Comparison of ENCODE assay signal across 8 mouse cellular contexts in the genomic region with DNA sequence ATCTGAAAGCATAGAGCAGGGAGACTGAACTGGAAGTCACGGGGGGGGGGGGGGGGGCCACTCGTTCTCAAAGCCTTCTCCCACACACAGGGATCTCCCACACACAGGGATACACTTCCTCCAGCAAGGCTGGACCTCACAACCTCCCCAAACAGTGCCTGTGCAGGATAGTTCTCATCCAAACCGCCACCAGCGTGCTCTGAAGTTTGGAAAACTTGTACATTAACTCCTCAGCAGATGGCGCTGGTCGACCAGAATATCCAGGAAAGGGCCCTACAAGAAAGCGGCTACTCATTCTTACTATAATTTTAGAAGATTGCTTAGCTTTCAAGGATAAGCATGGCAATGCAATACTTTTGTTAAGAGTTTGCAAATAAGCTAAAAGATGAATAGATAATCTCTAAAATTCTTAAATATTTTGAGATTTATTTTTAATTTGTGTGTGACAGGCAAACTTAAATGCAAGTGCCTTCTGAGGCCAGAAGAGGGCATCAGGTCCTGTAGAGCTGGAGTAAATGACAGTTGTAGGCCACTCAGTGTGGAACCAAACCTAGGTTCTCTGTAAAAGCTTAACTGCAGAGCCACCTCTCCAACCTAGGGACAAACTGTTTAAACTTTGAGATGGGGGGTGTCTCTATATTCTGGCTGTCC. TPM values are rescaled to one million over a fixed set of nuclear protein-coding genes. Genes with fewer than 3 reads are reported as not detected.
DNase-seq lines count a peak whose midpoint lies in the region; ATAC-seq and TF ChIP-seq lines count a peak whose summit lies in the region.

No protein-coding gene starts in this region.

- no peak overlapping the region for H3K4me2 ChIP-seq in heart, embryonic 16.5 days (ENCODE audit: low read depth, low read length)
- H3K4me2 ChIP-seq in hindbrain, embryonic 11.5 days (replicated peaks; ENCODE audit: low read depth, low read length), result no peak overlapping the region
- H3K4me2 ChIP-seq in midbrain, embryonic 12.5 days (replicated peaks), result no peak overlapping the region

- H3K9me3 ChIP-seq in heart, embryonic 16.5 days (replicated peaks; ENCODE audit: control insufficient read depth, low read length), result no peaks in the 10 kb centered on the region
- no peaks in the 10 kb centered on the region for H3K9me3 ChIP-seq in MEL (replicated peaks; ENCODE audit: insufficient read depth, low read length)
- H3K9me3 ChIP-seq in hindbrain, embryonic 11.5 days (ENCODE audit: control insufficient read depth, low read length), result no peaks in the 10 kb centered on the region
- H3K9me3 ChIP-seq in midbrain, embryonic 12.5 days, result no peaks in the 10 kb centered on the region

- no peak for DNase-seq in heart, adult 11 months
- DNase-seq in MEL (ENCODE audit: low read depth, low spot score), result peak; percentile 76
- DNase-seq in hindbrain, embryonic 11.5 days (ENCODE audit: low spot score), result peak; percentile 81
- peak; percentile 27 to 51 for DNase-seq in left cerebral cortex, postnatal 36 days (ENCODE audit: low spot score in 2 of 2)
- peak; percentile 62 for DNase-seq in thymus, postnatal 0 days (ENCODE audit: low spot score)

- intact Hi-C loops in left cerebral cortex, postnatal 36 days (cut with DNase I), result loop anchor here (1.0 to 5.0 kb wide), 3 partner anchors 76 to 1697 kb away; no protein-coding TSS in a partner anchor

- 12% methylated on average over 7 of the region's 7 CpGs for WGBS in heart, embryonic 16.5 days
- 12% methylated on average over 7 of the region's 7 CpGs for WGBS in hindbrain, embryonic 11.5 days
- 8% methylated on average over 6 of the region's 7 CpGs for WGBS in midbrain, embryonic 12.5 days

- no peak overlapping the region for H3K9ac ChIP-seq in heart, embryonic 16.5 days (ENCODE audit: low read length)
- H3K9ac ChIP-seq in MEL (ENCODE audit: control insufficient read depth, low read depth, low read length, poor library complexity, severe bottlenecking), result no peak overlapping the region
- no peak overlapping the region for H3K9ac ChIP-seq in hindbrain, embryonic 11.5 days (ENCODE audit: low read depth, low read length)
- no peak overlapping the region for H3K9ac ChIP-seq in midbrain, embryonic 12.5 days (replicated peaks)

- H3K4me3 ChIP-seq in heart, embryonic 16.5 days (ENCODE audit: low read length), result no peak overlapping the region
- H3K4me3 ChIP-seq in MEL (ENCODE audit: control insufficient read depth in 1 of 2, insufficient read depth in 1 of 2, low read depth in 2 of 2, low read length in 2 of 2), result no peak overlapping the region
- no peak overlapping the region for H3K4me3 ChIP-seq in cortical plate, adult 2 months (ENCODE audit: insufficient read depth, low read length)
- no peak overlapping the region for H3K4me3 ChIP-seq in hindbrain, embryonic 11.5 days (ENCODE audit: low read depth, low read length)
- no peak overlapping the region for H3K4me3 ChIP-seq in midbrain, embryonic 12.5 days

- 0 out of 2 replicates have a peak, but pooled peaks cover 2% of the 10 kb centered on the region for H3K79me2 ChIP-seq in MEL (ENCODE audit: control insufficient read depth, insufficient read depth, low read length, poor library complexity)

- 0 out of 2 replicates have a peak, but pooled peaks have one; percentile 51 for ATAC-seq in heart, embryonic 16.5 days (replicated peaks; ENCODE audit: extremely low read depth, insufficient read depth, low FRiP score)
- peak; percentile 69 for ATAC-seq in hindbrain, embryonic 11.5 days (ENCODE audit: low FRiP score)
- ATAC-seq in midbrain, embryonic 12.5 days (ENCODE audit: low FRiP score, low read depth), result peak; percentile 63

- H3K27ac ChIP-seq in heart, embryonic 16.5 days (ENCODE audit: low read length), result no peak overlapping the region
- H3K27ac ChIP-seq in MEL (ENCODE audit: control insufficient read depth, low read depth, low read length), result no peak overlapping the region
- no peak overlapping the region for H3K27ac ChIP-seq in cortical plate, adult 2 months (ENCODE audit: insufficient read depth, low read length)
- H3K27ac ChIP-seq in hindbrain, embryonic 11.5 days (ENCODE audit: low read depth, low read length), result no peak overlapping the region
- H3K27ac ChIP-seq in midbrain, embryonic 12.5 days (replicated peaks), result no peak overlapping the region

- H3K4me1 ChIP-seq in heart, embryonic 16.5 days (ENCODE audit: control insufficient read depth, insufficient read depth, low read length), result no peaks in the 10 kb centered on the region
- H3K4me1 ChIP-seq in MEL (ENCODE audit: control insufficient read depth in 1 of 2, insufficient read depth in 2 of 2, low read length in 2 of 2), result no peaks in the 10 kb centered on the region
- H3K4me1 ChIP-seq in cortical plate, adult 2 months (ENCODE audit: control insufficient read depth, insufficient read depth, low read length), result no peaks in the 10 kb centered on the region
- H3K4me1 ChIP-seq in hindbrain, embryonic 11.5 days (replicated peaks; ENCODE audit: control insufficient read depth, insufficient read depth, low read length), result no peaks in the 10 kb centered on the region
- H3K4me1 ChIP-seq in midbrain, embryonic 12.5 days, result no peaks in the 10 kb centered on the region

- peak; percentile 59 for TF ChIP-seq RAD21 in MEL (IDR thresholded peaks at IDR 0.05; ENCODE audit: low read depth, low read length)

- peaks cover 33% of the 10 kb centered on the region for H3K36me3 ChIP-seq in heart, embryonic 16.5 days (ENCODE audit: control insufficient read depth, insufficient read depth)
- peaks cover 0 to 6% of the 10 kb centered on the region in 2 experiments; a peak in 2 of 4 replicates for H3K36me3 ChIP-seq in MEL (ENCODE audit: control insufficient read depth in 1 of 2, insufficient read depth in 2 of 2, low read length in 2 of 2)
- H3K36me3 ChIP-seq in hindbrain, embryonic 11.5 days (ENCODE audit: control insufficient read depth, insufficient read depth, low read length), result 0 out of 2 replicates have a peak, but pooled peaks cover 3% of the 10 kb centered on the region
- peaks cover 40% of the 10 kb centered on the region for H3K36me3 ChIP-seq in midbrain, embryonic 12.5 days

- TF ChIP-seq EP300 in MEL (IDR thresholded peaks at IDR 0.05; ENCODE audit: low read depth in 1 of 2, low read length in 2 of 2), result no peak

- H3K27me3 ChIP-seq in heart, embryonic 16.5 days (ENCODE audit: control insufficient read depth, insufficient read depth, low read length), result no peaks in the 10 kb centered on the region
- H3K27me3 ChIP-seq in MEL (ENCODE audit: control insufficient read depth in 1 of 2, insufficient read depth in 2 of 2, low read length in 2 of 2), result no peaks in the 10 kb centered on the region
- H3K27me3 ChIP-seq in hindbrain, embryonic 11.5 days (ENCODE audit: control insufficient read depth, insufficient read depth, low read length), result no peaks in the 10 kb centered on the region
- no peaks in the 10 kb centered on the region for H3K27me3 ChIP-seq in midbrain, embryonic 12.5 days

- TF ChIP-seq POLR2A in MEL (IDR thresholded peaks at IDR 0.05; ENCODE audit: control insufficient read depth in 1 of 2, insufficient read depth in 1 of 2, low read depth in 1 of 2, low read length in 2 of 2, poor library complexity in 1 of 2), result no peak
- TF ChIP-seq POLR2A in cortical plate, adult 2 months (IDR thresholded peaks at IDR 0.05; ENCODE audit: extremely low read depth, insufficient read depth, low read length), result no peak

- peak; percentile 34 to 72 (median 62) for TF ChIP-seq CTCF in MEL (IDR thresholded peaks at IDR 0.05 in 2 of 3, conservative IDR thresholded peaks at IDR 0.05 in 1 of 3; ENCODE audit: control insufficient read depth in 1 of 3, insufficient read depth in 1 of 3, low read depth in 2 of 3, low read length in 3 of 3, poor library complexity in 1 of 3, severe bottlenecking in 1 of 3)
- peak; percentile 72 for TF ChIP-seq CTCF in cortical plate, adult 2 months (IDR thresholded peaks at IDR 0.05; ENCODE audit: extremely low read depth, insufficient read depth, low read length)

TF ChIP-seq in MEL, 35 proteins besides CTCF, POLR2A, EP300 and RAD21:
- TF ChIP-seq SMC3 (IDR thresholded peaks at IDR 0.05; ENCODE audit: low read depth, low read length) (peak; percentile 62), E2F4 (IDR thresholded peaks at IDR 0.05; ENCODE audit: borderline replicate concordance, low read depth, low read length) (no peak), POLR2AphosphoS2 (IDR thresholded peaks at IDR 0.05; ENCODE audit: low read length) (no peak), MXI1 (IDR thresholded peaks at IDR 0.05; ENCODE audit: low read depth, low read length) (no peak), ZC3H11A (IDR thresholded peaks at IDR 0.05; ENCODE audit: low read depth, low read length) (peak; percentile 27), MAZ (IDR thresholded peaks at IDR 0.05; ENCODE audit: low read depth, low read length) (no peak), ZKSCAN1 (IDR thresholded peaks at IDR 0.05; ENCODE audit: low read depth, low read length) (no peak)
TF ChIP-seq in MEL: peak in this region for 2.

RNA-seq across cellular contexts. Expression of a gene that starts 23.5 kb away (rescaled TPM):
- polyA plus RNA-seq in heart, embryonic 16.5 days (2015; fragmentation: Nextera tagmentation; extraction: Ambion mirVana), result 0.04 TPM in 1 of 2 replicates, not detected in the other
- total RNA-seq in MEL (2012; rRNA removed), result not detected in 2 replicates
- under 1 TPM in 1 of 2 experiments, not detected in 1; 0.01 TPM for polyA plus RNA-seq in MEL (2012; ENCODE audit: insufficient read depth in 1 of 2, insufficient read length in 2 of 2, low read depth in 1 of 2, low replicate concordance in 2 of 2, missing spikeins in 1 of 2)
- 0.08 and 0.15 TPM in 2 replicates for polyA plus RNA-seq in cortical plate, adult 2 months (2012; rRNA removed)
- polyA plus RNA-seq in hindbrain, embryonic 11.5 days (2014; fragmentation: Nextera tagmentation; extraction: Ambion mirVana), result 0.10 and 0.14 TPM in 2 replicates
- total RNA-seq in left cerebral cortex, postnatal 36 days (2021), result not detected
- 0.08 TPM in 1 of 2 replicates, not detected in the other for polyA plus RNA-seq in midbrain, embryonic 12.5 days (2016; fragmentation: Nextera tagmentation; extraction: Ambion mirVana)
- polyA plus RNA-seq in thymus, postnatal 0 days (2015; fragmentation: Nextera tagmentation; extraction: Ambion mirVana), result 0.12 and 0.30 TPM in 2 replicates

RNA-seq across cellular contexts. Expression of a gene that starts 24.2 kb away (rescaled TPM):
- 31.3 and 43.5 TPM in 2 replicates for polyA plus RNA-seq in heart, embryonic 16.5 days (2015; fragmentation: Nextera tagmentation; extraction: Ambion mirVana)
- total RNA-seq in MEL (2012; rRNA removed), result 70.9 and 75.7 TPM in 2 replicates
- 10 to 100 TPM in 1 of 2 experiments, not detected in 1; 60.5 TPM for polyA plus RNA-seq in MEL (2012; ENCODE audit: insufficient read depth in 1 of 2, insufficient read length in 2 of 2, low read depth in 1 of 2, low replicate concordance in 2 of 2, missing spikeins in 1 of 2)
- 29.4 and 33.2 TPM in 2 replicates for polyA plus RNA-seq in cortical plate, adult 2 months (2012; rRNA removed)
- polyA plus RNA-seq in hindbrain, embryonic 11.5 days (2014; fragmentation: Nextera tagmentation; extraction: Ambion mirVana), result 141 and 142 TPM in 2 replicates
- total RNA-seq in left cerebral cortex, postnatal 36 days (2021), result 10 to 100 TPM; 29.4 to 31.9 TPM
- 120 and 136 TPM in 2 replicates for polyA plus RNA-seq in midbrain, embryonic 12.5 days (2016; fragmentation: Nextera tagmentation; extraction: Ambion mirVana)
- polyA plus RNA-seq in thymus, postnatal 0 days (2015; fragmentation: Nextera tagmentation; extraction: Ambion mirVana), result 95.6 and 102 TPM in 2 replicates
